Mouse (Mus musculus) inflammation-experienced regulatory T-cells, adult 6 months (primary cell): ENCODE data around the gene Mitf. TPM values are rescaled to one million over a fixed set of nuclear protein-coding genes. Genes with fewer than 3 reads are reported as not detected.

Experiments used
- ATAC-seq: one replicate; pipeline ENCODE4 v1.8.0; 2017
- polyA plus RNA-seq, 3 experiments: library from polyadenylated mRNA; unstranded; fragments of 100-300 nt; shearing (Covaris generic); gene quantifications; one replicate each; pipeline ENCODE4 v1.2.1; 2017

Gene Mitf
- under 1 TPM; 0.11 to 0.56 (median 0.36) TPM for polyA plus RNA-seq

GRCm38 (mm10) chr6:97806781-97807743, at the start of gene Mitf:
TSS of gene Mitf (plus strand) at chr6:97807052.
- peak; percentile 99 for ATAC-seq

GRCm38 (mm10) chr6:97757361-97757760, 49.5 kb upstream of the Mitf start:
- no peak for ATAC-seq

GRCm38 (mm10) chr6:97758884-97759283, 48.0 kb upstream of the Mitf start:
- no peak for ATAC-seq

- no peak for ATAC-seq
These were observed 47.6 kb upstream of the Mitf start for GRCm38 (mm10) chr6:97759301-97759700.

- ATAC-seq = no peak
These were observed 45.5 kb upstream of the Mitf start for GRCm38 (mm10) chr6:97761326-97761725.

GRCm38 (mm10) chr6:97763970-97764369, 42.9 kb upstream of the Mitf start:
- no peak for ATAC-seq

- ATAC-seq = no peak
These were observed 39.0 kb upstream of the Mitf start for GRCm38 (mm10) chr6:97767836-97768235.

- ATAC-seq = no peak
These were observed 37.3 kb upstream of the Mitf start for GRCm38 (mm10) chr6:97769549-97769948.

- no peak for ATAC-seq
These were observed 25.5 kb upstream of the Mitf start for GRCm38 (mm10) chr6:97781316-97781715.

- ATAC-seq = no peak
These were observed 24.6 kb upstream of the Mitf start for GRCm38 (mm10) chr6:97782291-97782690.

GRCm38 (mm10) chr6:97786871-97787270, 20.0 kb upstream of the Mitf start:
- no peak for ATAC-seq

- ATAC-seq = no peak
These were observed 18.4 kb upstream of the Mitf start for GRCm38 (mm10) chr6:97788361-97788974.

- ATAC-seq = no peak
These were observed 17.2 kb upstream of the Mitf start for GRCm38 (mm10) chr6:97789700-97790099.

GRCm38 (mm10) chr6:97792104-97792503, 14.7 kb upstream of the Mitf start:
- ATAC-seq = no peak

GRCm38 (mm10) chr6:97795175-97795574, 11.7 kb upstream of the Mitf start:
- no peak for ATAC-seq

- ATAC-seq = no peak
These were observed 6.2 kb upstream of the Mitf start for GRCm38 (mm10) chr6:97800615-97801014.

GRCm38 (mm10) chr6:97806051-97806450, 801 bp upstream of the Mitf start:
- no peak for ATAC-seq

GRCm38 (mm10) chr6:97814191-97814590, 7.3 kb downstream of the Mitf start:
- ATAC-seq = no peak

GRCm38 (mm10) chr6:97815723-97816122, 8.9 kb downstream of the Mitf start:
- ATAC-seq = no peak

- no peak for ATAC-seq
These were observed 10.0 kb downstream of the Mitf start for GRCm38 (mm10) chr6:97816806-97817205.

- no peak for ATAC-seq
These were observed 11.3 kb downstream of the Mitf start for GRCm38 (mm10) chr6:97818128-97818527.

- ATAC-seq = no peak
These were observed 12.1 kb downstream of the Mitf start for GRCm38 (mm10) chr6:97818948-97819347.

- ATAC-seq = no peak
These were observed 13.7 kb downstream of the Mitf start for GRCm38 (mm10) chr6:97820505-97820904.

GRCm38 (mm10) chr6:97821811-97822210, 15.0 kb downstream of the Mitf start:
- no peak for ATAC-seq
